Mouse (Mus musculus) stomach, postnatal 0 days (tissue): ENCODE data around the gene Gbe1.

Experiments
- CTCF ChIP-seq: IDR thresholded peaks from 2 replicates; pipeline ENCODE4 v1.5.1; 2016; ENCODE audit warnings: antibody characterized with exemption, low read depth, mild to moderate bottlenecking, moderate library complexity
- EP300 ChIP-seq: optimal IDR thresholded peaks from 2 replicates; pipeline ENCODE3; 2016; ENCODE audit warnings: antibody characterized with exemption

DNA sequence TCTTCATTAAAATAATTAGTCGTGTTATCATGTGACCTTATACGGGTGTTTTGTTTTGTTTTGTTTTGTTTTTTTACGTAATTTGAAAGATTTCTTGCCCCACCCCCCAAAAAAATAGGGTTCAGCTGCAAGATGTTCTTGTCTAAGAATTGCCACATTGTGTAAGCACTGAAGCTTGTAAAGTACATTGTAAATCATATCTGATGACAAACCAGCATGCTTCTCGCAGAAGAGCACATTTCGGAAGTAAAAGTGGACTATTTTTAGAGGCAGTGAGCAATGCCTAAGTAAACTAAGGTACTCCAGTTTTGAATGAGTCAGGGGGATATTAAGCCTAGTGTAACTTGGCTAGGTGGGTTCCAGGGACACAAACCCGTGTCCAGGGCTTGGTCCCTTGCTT, 15.7 kb downstream of the Gbe1 start:
- TF ChIP-seq CTCF: no peak
- no peak for TF ChIP-seq EP300
